Mouse (Mus musculus) brain, embryonic 14.5 days (tissue): ENCODE measurements around the gene Usp54.

Experiments
- CTCF ChIP-seq: fragments of 200-500 bp; IDR thresholded peaks from 2 replicates; pipeline ENCODE4 v1.5.1; 2012; ENCODE audit warnings: inconsistent platforms, mild to moderate bottlenecking, moderate library complexity, borderline replicate concordance; ENCODE audit not compliant: insufficient read depth, insufficient read length; ENCODE audit errors: extremely low read depth
- POLR2A ChIP-seq: fragments of 200-500 bp; IDR thresholded peaks from 2 replicates; pipeline ENCODE4 v1.6.1; 2012; ENCODE audit warnings: mild to moderate bottlenecking, inconsistent platforms, borderline replicate concordance; ENCODE audit not compliant: poor library complexity, insufficient read depth, insufficient read length, severe bottlenecking; ENCODE audit errors: extremely low read depth

GRCm38 (mm10) chr14:20546415-20546814 lies 94.4 kb downstream of the Usp54 start, which contains the start of gene Ppp3cb:
- no peak for TF ChIP-seq CTCF
- TF ChIP-seq POLR2A, result peak; percentile 73; the same call in 1 of the 2 replicates
